Mouse (Mus musculus) liver, embryonic 14.5 days (tissue): Measurements from ENCODE around the gene Wrnip1.

ENCODE experiments used
- CTCF ChIP-seq: IDR thresholded peaks from 2 replicates; pipeline ENCODE4 v1.5.1; 2016; ENCODE audit warnings: antibody characterized with exemption, low read depth, control low read depth
- EP300 ChIP-seq: IDR thresholded peaks from 2 replicates; pipeline ENCODE4 v1.6.1; 2016; ENCODE audit warnings: antibody characterized with exemption, low read depth

DNA sequence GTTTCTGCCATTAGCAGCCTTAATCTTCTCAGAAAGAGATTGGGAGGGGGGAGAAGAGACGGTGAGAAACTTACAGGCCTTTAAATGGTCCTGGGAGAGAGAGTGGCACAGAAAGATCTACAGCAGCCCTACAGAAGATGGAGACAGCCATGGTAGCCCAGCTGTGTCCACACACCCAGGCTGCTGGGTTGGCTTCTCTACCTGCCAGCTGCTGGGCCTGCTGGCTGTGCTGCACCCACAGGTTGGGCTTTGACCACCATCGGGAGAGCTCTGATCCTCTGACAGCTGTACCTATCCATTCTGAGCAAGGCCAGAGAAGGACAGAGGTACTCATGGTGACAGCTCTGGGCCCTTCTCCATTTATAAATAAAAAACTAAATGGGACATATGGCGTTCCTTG lies 23.0 kb upstream of the Wrnip1 start:
- TF ChIP-seq CTCF (no peak), EP300 (no peak)
